Mouse (Mus musculus) forebrain, postnatal 0 days (tissue): ENCODE results near the gene Psmc2. TPM values are rescaled to one million over a fixed set of nuclear protein-coding genes. Genes with fewer than 3 reads are reported as not detected.

Source experiments
- ATAC-seq: fragments of 200-750 bp; cut with Nextera tagmentation; 2 replicates; pipeline ENCODE4 v1.8.0; 2017; ENCODE audit warnings: mild to moderate bottlenecking, moderate library complexity
- DNase-seq: peaks from one replicate; pipeline ENCODE4 v3.0.0-alpha.2; 2015
- H3K27ac ChIP-seq: fragments of 300-500 bp; sonication (generic); 2 replicates; pipeline ENCODE4 v1.5.1; 2014; ENCODE audit warnings: low read depth, mild to moderate bottlenecking, antibody characterized with exemption, low read length, moderate library complexity, mixed read lengths
- H3K27me3 ChIP-seq: fragments of 300-500 bp; sonication (generic); 2 replicates; pipeline ENCODE4 v1.6.1; 2014; ENCODE audit warnings: mild to moderate bottlenecking, low read length, mixed read lengths; ENCODE audit not compliant: insufficient read depth
- H3K36me3 ChIP-seq: fragments of 300-500 bp; sonication (generic); 2 replicates; pipeline ENCODE4 v1.6.1; 2014; ENCODE audit warnings: mild to moderate bottlenecking, moderate library complexity; ENCODE audit not compliant: insufficient read depth
- H3K4me1 ChIP-seq: fragments of 300-500 bp; sonication (generic); 2 replicates; pipeline ENCODE4 v1.6.1; 2014; ENCODE audit warnings: antibody characterized with exemption; ENCODE audit not compliant: insufficient read depth
- H3K4me2 ChIP-seq: fragments of 300-500 bp; sonication (generic); 2 replicates; pipeline ENCODE4 v1.6.1; 2014; ENCODE audit warnings: low read depth, mild to moderate bottlenecking, moderate library complexity
- H3K4me3 ChIP-seq: fragments of 300-500 bp; sonication (generic); 2 replicates; pipeline ENCODE4 v1.5.1; 2014; ENCODE audit warnings: low read depth, low read length, mixed read lengths
- H3K9ac ChIP-seq: fragments of 300-500 bp; sonication (generic); 2 replicates; pipeline ENCODE4 v1.6.1; 2014; ENCODE audit warnings: mild to moderate bottlenecking
- H3K9me3 ChIP-seq: fragments of 300-500 bp; sonication (generic); 2 replicates; pipeline ENCODE4 v1.6.1; 2016; ENCODE audit warnings: low read length
- CTCF ChIP-seq: sonication (generic); IDR thresholded peaks from 2 replicates; pipeline ENCODE4 v1.5.1; 2016; ENCODE audit warnings: antibody characterized with exemption, control low read depth, low read depth
- WGBS: fragments of 180-500 bp; shearing (Covaris S2); extraction: QIAGEN DNeasy Blood & Tissue Kit; methylation state at CpG from one replicate; pipeline ENCODE4 v1.1.7; 2014; 5-methylcytosine and 5-hydroxymethylcytosine counted together
- polyA plus RNA-seq: library from polyadenylated mRNA; unstranded; fragments of >200 nt; fragmentation: Nextera tagmentation; extraction: Ambion mirVana; gene quantifications from 2 replicates; pipeline ENCODE4 v1.2.1, GENCODE M21; 2015
- total RNA-seq: library from RNA; depleted of rRNA; stranded (reverse); fragments of >200 nt; gene quantifications from 2 replicates; pipeline ENCODE4 v1.2.3, GENCODE M21; 2014

Psmc2 gene
- total and polyA plus RNA-seq, 2 experiments from 2014 or later = 52.7 to 195 TPM

- Histone ChIP-seq H3K27ac (no peak overlapping the region), H3K9ac (no peak overlapping the region), H3K27me3 (no peaks in the 10 kb centered on the region), H3K4me2 (no peak overlapping the region), H3K9me3 (no peaks in the 10 kb centered on the region), H3K4me3 (no peak overlapping the region), H3K36me3 (peaks cover 87% of the 10 kb centered on the region), H3K4me1 (no peaks in the 10 kb centered on the region)
- ATAC-seq (no peak), DNase-seq (no peak)
- TF ChIP-seq CTCF = no peak
- WGBS = 97% methylated on average over 10 of the region's 10 CpGs
Observed at GRCm38 (mm10) chr5:21743606-21744005, 41.5 kb upstream of the Psmc2 start.

- DNase-seq = no peak
- Histone ChIP-seq H3K4me2 (no peak overlapping the region), H3K36me3 (peaks cover 90% of the 10 kb centered on the region), H3K27ac (no peak overlapping the region), H3K9ac (no peak overlapping the region), H3K27me3 (no peaks in the 10 kb centered on the region), H3K4me3 (no peak overlapping the region), H3K9me3 (no peaks in the 10 kb centered on the region), H3K4me1 (no peaks in the 10 kb centered on the region)
- no peak for TF ChIP-seq CTCF
- no peak for ATAC-seq
Observed at GRCm38 (mm10) chr5:21744651-21745050, 40.4 kb upstream of the Psmc2 start.

- WGBS = 91% methylated on average over 6 of the region's 8 CpGs
- DNase-seq = no peak
- H3K4me3 ChIP-seq = no peak overlapping the region
- no peaks in the 10 kb centered on the region for H3K9me3 ChIP-seq
- no peak for TF ChIP-seq CTCF
- H3K9ac ChIP-seq = no peak overlapping the region
- H3K27me3 ChIP-seq = no peaks in the 10 kb centered on the region
- H3K27ac ChIP-seq = no peak overlapping the region
- peaks cover 82% of the 10 kb centered on the region for H3K36me3 ChIP-seq
- no peak for ATAC-seq
- no peaks in the 10 kb centered on the region for H3K4me1 ChIP-seq
- H3K4me2 ChIP-seq = no peak overlapping the region
Observed at GRCm38 (mm10) chr5:21745966-21746365, 39.1 kb upstream of the Psmc2 start.

- Histone ChIP-seq H3K9me3 (no peaks in the 10 kb centered on the region), H3K27ac (no peak overlapping the region), H3K36me3 (peaks cover 63% of the 10 kb centered on the region), H3K27me3 (no peaks in the 10 kb centered on the region), H3K4me3 (no peak overlapping the region), H3K4me1 (no peaks in the 10 kb centered on the region), H3K9ac (no peak overlapping the region), H3K4me2 (no peak overlapping the region)
- TF ChIP-seq CTCF = no peak
- DNase-seq = no peak
- ATAC-seq = no peak
- 97% methylated on average over 4 of the region's 4 CpGs for WGBS
Observed at GRCm38 (mm10) chr5:21768506-21768905, 16.6 kb upstream of the Psmc2 start.

- TF ChIP-seq CTCF = no peak
- H3K27me3 ChIP-seq = no peaks in the 10 kb centered on the region
- H3K4me3 ChIP-seq = no peak overlapping the region
- DNase-seq (no peak), ATAC-seq (no peak)
- H3K9me3 ChIP-seq = no peaks in the 10 kb centered on the region
- H3K9ac ChIP-seq = no peak overlapping the region
- peaks cover 61% of the 10 kb centered on the region for H3K36me3 ChIP-seq
- WGBS = 96% methylated on average over 6 of the region's 6 CpGs
- no peak overlapping the region for H3K27ac ChIP-seq
- H3K4me1 ChIP-seq = no peaks in the 10 kb centered on the region
- H3K4me2 ChIP-seq = no peak overlapping the region
Observed at GRCm38 (mm10) chr5:21769841-21770240, 15.2 kb upstream of the Psmc2 start.

GRCm38 (mm10) chr5:21776491-21776890 is 8.6 kb upstream of the Psmc2 start:
- H3K27ac ChIP-seq = no peak overlapping the region
- no peak for ATAC-seq
- peaks cover 58% of the 10 kb centered on the region for H3K36me3 ChIP-seq
- WGBS = 96% methylated on average over 6 of the region's 6 CpGs
- TF ChIP-seq CTCF = no peak
- no peak overlapping the region for H3K4me3 ChIP-seq
- no peaks in the 10 kb centered on the region for H3K9me3 ChIP-seq
- no peaks in the 10 kb centered on the region for H3K4me1 ChIP-seq
- no peak overlapping the region for H3K4me2 ChIP-seq
- no peaks in the 10 kb centered on the region for H3K27me3 ChIP-seq
- no peak for DNase-seq
- no peak overlapping the region for H3K9ac ChIP-seq

GRCm38 (mm10) chr5:21784161-21785052 is 676 bp upstream of the Psmc2 start:
- peak overlapping the region; percentile 65 for H3K9ac ChIP-seq
- TF ChIP-seq CTCF = no peak
- under 1% methylated on average over 51 of the region's 51 CpGs for WGBS
- DNase-seq (no peak), ATAC-seq (peak; percentile 67)
- H3K36me3 ChIP-seq = peaks cover 36% of the 10 kb centered on the region
- no peaks in the 10 kb centered on the region for H3K9me3 ChIP-seq
- H3K4me2 ChIP-seq = peak overlapping the region; percentile 88
- H3K4me3 ChIP-seq = peak overlapping the region; percentile 66
- H3K4me1 ChIP-seq = peaks cover 9% of the 10 kb centered on the region; the same call in 1 of the 2 replicates
- H3K27me3 ChIP-seq = no peaks in the 10 kb centered on the region
- peak overlapping the region; percentile 62 for H3K27ac ChIP-seq
